Mouse (Mus musculus) liver, adult 2 months (tissue): ENCODE measurements around the gene Trarg1. TPM values are rescaled to one million over a fixed set of nuclear protein-coding genes. Genes with fewer than 3 reads are reported as not detected.
A peak's percentile ranks its signal among the peaks of the same experiment; 100 is the strongest.

Experiments used
- DNase-seq: peaks from one replicate; pipeline ENCODE4 v3.0.0-alpha.2; 2011; ENCODE audit warnings: low read depth, low spot score; ENCODE audit errors: extremely low read depth
- H3K27ac ChIP-seq: fragments of 200-500 bp; replicated peaks from 2 replicates; pipeline ENCODE4 v1.5.1; 2012; ENCODE audit warnings: low read depth, mild to moderate bottlenecking, control low read depth, inconsistent platforms, low read length; ENCODE audit not compliant: insufficient read depth
- H3K27me3 ChIP-seq: fragments of 200-500 bp; 2 replicates; pipeline ENCODE4 v1.6.1; 2012; ENCODE audit warnings: mild to moderate bottlenecking, moderate library complexity, low read length, inconsistent platforms; ENCODE audit not compliant: control insufficient read depth, insufficient read depth
- H3K36me3 ChIP-seq: fragments of 200-500 bp; 2 replicates; pipeline ENCODE4 v1.6.1; 2012; ENCODE audit warnings: low read length, inconsistent platforms; ENCODE audit not compliant: control insufficient read depth, insufficient read depth
- H3K4me1 ChIP-seq: fragments of 200-500 bp; 2 replicates; pipeline ENCODE4 v1.6.1; 2011; ENCODE audit warnings: low read length; ENCODE audit not compliant: control insufficient read depth, insufficient read depth
- H3K4me3 ChIP-seq: fragments of 200-500 bp; 2 replicates; pipeline ENCODE4 v1.5.1; 2011; ENCODE audit warnings: low read depth, mild to moderate bottlenecking, control low read depth, low read length, moderate library complexity; ENCODE audit not compliant: insufficient read depth
- H3K79me2 ChIP-seq: fragments of 200-500 bp; 2 replicates; pipeline ENCODE4 v1.6.1; 2012; ENCODE audit warnings: inconsistent platforms, mild to moderate bottlenecking, low read length, moderate library complexity; ENCODE audit not compliant: control insufficient read depth, insufficient read depth
- H3K9ac ChIP-seq: fragments of 200-500 bp; 2 replicates; pipeline ENCODE4 v1.6.1; 2012; ENCODE audit warnings: low read depth, mild to moderate bottlenecking, control low read depth, inconsistent platforms, low read length
- CTCF ChIP-seq: fragments of 200-500 bp; IDR thresholded peaks from 2 replicates; pipeline ENCODE4 v1.5.1; 2011; ENCODE audit warnings: low read depth, low read length, control low read depth
- POLR2A ChIP-seq: fragments of 200-500 bp; IDR thresholded peaks from 2 replicates; pipeline ENCODE4 v1.6.1; 2011; ENCODE audit warnings: low read length, control low read depth; ENCODE audit not compliant: insufficient read depth; ENCODE audit errors: extremely low read depth
- WGBS: fragments of 180-500 bp; shearing (Covaris S2); methylation state at CpG from one replicate; pipeline ENCODE4 v1.1.7; 2018; 5-methylcytosine and 5-hydroxymethylcytosine counted together
- polyA plus RNA-seq: library from polyadenylated mRNA; depleted of rRNA; stranded (reverse); fragments of >200 nt; gene quantifications from 2 replicates; pipeline ENCODE4 v1.2.3, GENCODE M21; 2012; rRNA removed
- total RNA-seq: library from RNA; depleted of rRNA; stranded (reverse); fragments of >200 nt; gene quantifications from 2 replicates; pipeline ENCODE4 v1.2.3, GENCODE M21; 2014; rRNA removed

Gene Trarg1
- total and polyA plus RNA-seq, 2 experiments, result 0.09 to 0.18 TPM

DNA sequence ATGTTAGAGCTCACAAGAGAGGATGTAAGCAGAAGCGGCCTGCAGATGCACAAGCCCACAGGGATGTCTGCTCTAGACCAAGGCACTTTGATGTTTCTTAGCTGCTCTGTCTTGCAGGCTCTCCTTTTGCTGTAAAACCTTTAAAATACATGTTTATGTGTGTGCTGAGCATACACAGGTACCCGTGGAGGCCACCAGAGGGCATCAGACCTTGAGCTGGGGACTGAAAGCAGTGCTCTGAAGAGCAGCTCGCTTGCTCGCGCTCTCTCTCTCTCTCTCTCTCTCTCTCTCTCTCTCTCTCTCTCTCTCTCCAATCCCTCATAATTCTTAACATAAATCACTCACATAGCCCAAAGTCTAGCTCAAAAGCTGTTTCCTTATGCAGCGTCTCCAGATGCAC is 59.5 kb downstream of the Trarg1 start:
- Histone ChIP-seq H3K27ac (no peak overlapping the region), H3K9ac (no peak overlapping the region), H3K4me1 (no peaks in the 10 kb centered on the region), H3K27me3 (no peaks in the 10 kb centered on the region), H3K4me3 (no peak overlapping the region), H3K79me2 (no peaks in the 10 kb centered on the region), H3K36me3 (peaks cover 17% of the 10 kb centered on the region)
- WGBS, result 85% methylated on average over 6 of the region's 6 CpGs
- no peak for DNase-seq
- peak; percentile 70 for TF ChIP-seq CTCF
- no peak for TF ChIP-seq POLR2A

DNA sequence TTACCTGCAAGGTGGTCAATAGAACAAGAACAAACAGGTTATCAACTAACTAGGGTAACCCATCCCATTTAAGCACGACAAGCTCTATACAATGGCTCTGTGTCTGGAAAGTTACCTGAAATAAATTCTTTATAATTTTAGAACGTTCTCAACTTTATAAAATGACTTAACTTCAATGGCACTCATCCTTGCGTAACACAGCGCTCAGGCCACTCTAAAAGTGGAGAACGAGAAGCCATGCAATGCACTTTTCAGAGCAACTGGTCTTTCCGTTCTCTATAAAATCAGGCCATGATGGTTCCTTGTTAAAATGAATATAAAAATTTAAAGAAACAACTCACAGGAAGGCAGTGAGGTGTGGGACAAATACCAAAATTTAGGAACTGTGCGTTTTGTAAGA is 62.9 kb downstream of the Trarg1 start:
- Histone ChIP-seq H3K27ac (no peak overlapping the region), H3K36me3 (peaks cover 19% of the 10 kb centered on the region), H3K4me3 (no peak overlapping the region), H3K79me2 (no peaks in the 10 kb centered on the region), H3K9ac (no peak overlapping the region), H3K27me3 (no peaks in the 10 kb centered on the region), H3K4me1 (no peaks in the 10 kb centered on the region)
- DNase-seq, result no peak
- 93% methylated on average over 7 of the region's 7 CpGs for WGBS
- TF ChIP-seq POLR2A (no peak), CTCF (no peak)

DNA sequence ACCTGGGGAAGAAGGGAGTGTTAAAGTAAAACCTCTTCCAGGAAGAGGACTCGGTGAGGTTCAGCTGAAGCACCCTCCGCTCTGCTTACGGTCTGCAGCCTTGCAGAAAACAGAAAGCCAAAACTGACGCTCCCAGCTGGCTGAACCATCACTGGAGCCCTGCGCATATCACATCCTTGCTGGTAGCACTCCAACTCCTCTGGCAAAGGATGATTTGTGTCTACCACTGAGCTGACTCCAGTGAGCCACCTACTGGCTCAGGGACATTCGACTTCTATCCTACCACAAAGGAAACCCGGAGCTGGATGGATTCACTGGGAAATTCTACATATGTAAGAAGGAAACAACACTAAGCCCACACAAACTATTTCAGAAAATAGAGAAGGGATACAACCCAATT is 64.9 kb downstream of the Trarg1 start:
- Histone ChIP-seq H3K79me2 (no peaks in the 10 kb centered on the region), H3K4me3 (no peak overlapping the region), H3K27me3 (no peaks in the 10 kb centered on the region), H3K9ac (no peak overlapping the region), H3K4me1 (peaks cover 1% of the 10 kb centered on the region; the same call in 1 of the 2 replicates), H3K27ac (no peak overlapping the region), H3K36me3 (peaks cover 27% of the 10 kb centered on the region)
- peak; percentile 23 for DNase-seq
- TF ChIP-seq CTCF (peak; percentile 46), POLR2A (no peak)
- 65% methylated on average over 7 of the region's 7 CpGs for WGBS

DNA sequence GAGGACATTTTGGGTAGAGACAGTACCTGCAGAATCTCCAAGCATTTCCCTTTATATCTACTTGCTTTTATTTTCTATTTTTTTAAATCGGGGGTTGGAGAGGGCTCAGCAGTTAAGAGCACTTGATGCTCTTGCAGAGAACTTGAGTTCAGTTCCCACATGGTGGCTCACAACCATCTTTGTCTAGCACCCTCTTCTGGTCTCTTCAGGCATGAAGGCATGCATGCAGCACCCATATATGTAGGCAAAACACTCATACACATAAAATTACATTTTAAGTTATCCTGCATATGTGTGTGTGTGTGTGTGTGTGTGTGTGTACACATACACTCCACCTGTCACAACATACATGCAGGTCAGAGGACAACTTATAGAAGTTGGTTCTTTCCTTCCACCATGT is 66.3 kb downstream of the Trarg1 start:
- H3K79me2 ChIP-seq, result no peaks in the 10 kb centered on the region
- DNase-seq, result no peak
- H3K9ac ChIP-seq, result no peak overlapping the region
- TF ChIP-seq CTCF (no peak), POLR2A (no peak)
- peaks cover 1% of the 10 kb centered on the region; the same call in 1 of the 2 replicates for H3K4me1 ChIP-seq
- H3K4me3 ChIP-seq, result no peak overlapping the region
- 93% methylated on average over 1 of the region's 1 CpGs for WGBS
- H3K36me3 ChIP-seq, result peaks cover 37% of the 10 kb centered on the region
- no peak overlapping the region for H3K27ac ChIP-seq
- H3K27me3 ChIP-seq, result no peaks in the 10 kb centered on the region

Other genes with a start within 250 kb of the Trarg1 start
- 3.7 and 3.9 TPM in 2 replicates for gene Abr, start 57.5 kb upstream of the Trarg1 start, total RNA-seq
- 2.2 and 3.3 TPM in 2 replicates for gene Abr, start 57.5 kb upstream of the Trarg1 start, polyA plus RNA-seq
- gene Bhlha9, start 7.3 kb upstream of the Trarg1 start, total RNA-seq, result not detected in 2 replicates
- not detected in 2 replicates for gene Bhlha9, start 7.3 kb upstream of the Trarg1 start, polyA plus RNA-seq
- gene Gosr1, start 83.8 kb downstream of the Trarg1 start, total RNA-seq, result 18.9 and 20.1 TPM in 2 replicates
- gene Gosr1, start 83.8 kb downstream of the Trarg1 start, polyA plus RNA-seq, result 13.7 and 14.9 TPM in 2 replicates
- 17.0 and 22.6 TPM in 2 replicates for gene Cpd, start 167.2 kb downstream of the Trarg1 start, total RNA-seq
- gene Cpd, start 167.2 kb downstream of the Trarg1 start, polyA plus RNA-seq, result 4.8 and 5.0 TPM in 2 replicates
- gene Tmigd1, start 222.4 kb downstream of the Trarg1 start, total RNA-seq, result not detected in 2 replicates
- not detected in 2 replicates for gene Tmigd1, start 222.4 kb downstream of the Trarg1 start, polyA plus RNA-seq
- 43.6 and 45.8 TPM in 2 replicates for gene Blmh, start 245.0 kb downstream of the Trarg1 start, total RNA-seq
- gene Blmh, start 245.0 kb downstream of the Trarg1 start, polyA plus RNA-seq, result 8.6 and 10.3 TPM in 2 replicates